Mouse (Mus musculus) forebrain, postnatal 0 days (tissue): ENCODE results near the gene Smim24. TPM values are rescaled to one million over a fixed set of nuclear protein-coding genes. Genes with fewer than 3 reads are reported as not detected.

Experiments used
- ATAC-seq: fragments of 200-750 bp; cut with Nextera tagmentation; 2 replicates; pipeline ENCODE4 v1.8.0; 2017; ENCODE audit warnings: mild to moderate bottlenecking, moderate library complexity
- DNase-seq: peaks from one replicate; pipeline ENCODE4 v3.0.0-alpha.2; 2015
- H3K27ac ChIP-seq: fragments of 300-500 bp; sonication (generic); 2 replicates; pipeline ENCODE4 v1.5.1; 2014; ENCODE audit warnings: low read depth, mild to moderate bottlenecking, antibody characterized with exemption, low read length, moderate library complexity, mixed read lengths
- H3K27me3 ChIP-seq: fragments of 300-500 bp; sonication (generic); 2 replicates; pipeline ENCODE4 v1.6.1; 2014; ENCODE audit warnings: mild to moderate bottlenecking, low read length, mixed read lengths; ENCODE audit not compliant: insufficient read depth
- H3K36me3 ChIP-seq: fragments of 300-500 bp; sonication (generic); 2 replicates; pipeline ENCODE4 v1.6.1; 2014; ENCODE audit warnings: mild to moderate bottlenecking, moderate library complexity; ENCODE audit not compliant: insufficient read depth
- H3K4me1 ChIP-seq: fragments of 300-500 bp; sonication (generic); 2 replicates; pipeline ENCODE4 v1.6.1; 2014; ENCODE audit warnings: antibody characterized with exemption; ENCODE audit not compliant: insufficient read depth
- H3K4me2 ChIP-seq: fragments of 300-500 bp; sonication (generic); 2 replicates; pipeline ENCODE4 v1.6.1; 2014; ENCODE audit warnings: low read depth, mild to moderate bottlenecking, moderate library complexity
- H3K4me3 ChIP-seq: fragments of 300-500 bp; sonication (generic); 2 replicates; pipeline ENCODE4 v1.5.1; 2014; ENCODE audit warnings: low read depth, low read length, mixed read lengths
- H3K9ac ChIP-seq: fragments of 300-500 bp; sonication (generic); 2 replicates; pipeline ENCODE4 v1.6.1; 2014; ENCODE audit warnings: mild to moderate bottlenecking
- H3K9me3 ChIP-seq: fragments of 300-500 bp; sonication (generic); 2 replicates; pipeline ENCODE4 v1.6.1; 2016; ENCODE audit warnings: low read length
- CTCF ChIP-seq: sonication (generic); IDR thresholded peaks from 2 replicates; pipeline ENCODE4 v1.5.1; 2016; ENCODE audit warnings: antibody characterized with exemption, control low read depth, low read depth
- WGBS: fragments of 180-500 bp; shearing (Covaris S2); extraction: QIAGEN DNeasy Blood & Tissue Kit; methylation state at CpG from one replicate; pipeline ENCODE4 v1.1.7; 2014; 5-methylcytosine and 5-hydroxymethylcytosine counted together
- polyA plus RNA-seq: library from polyadenylated mRNA; unstranded; fragments of >200 nt; fragmentation: Nextera tagmentation; extraction: Ambion mirVana; gene quantifications from 2 replicates; pipeline ENCODE4 v1.2.1, GENCODE M21; 2015
- total RNA-seq: library from RNA; depleted of rRNA; stranded (reverse); fragments of >200 nt; gene quantifications from 2 replicates; pipeline ENCODE4 v1.2.3, GENCODE M21; 2014

Gene Smim24
- total and polyA plus RNA-seq, 2 experiments from 2014 or later: 1.3 to 1.7 TPM

- ATAC-seq: no peak
- DNase-seq: no peak
These were observed 21.8 kb downstream of the Smim24 start for GRCm38 (mm10) chr10:81414682-81415081.

DNA sequence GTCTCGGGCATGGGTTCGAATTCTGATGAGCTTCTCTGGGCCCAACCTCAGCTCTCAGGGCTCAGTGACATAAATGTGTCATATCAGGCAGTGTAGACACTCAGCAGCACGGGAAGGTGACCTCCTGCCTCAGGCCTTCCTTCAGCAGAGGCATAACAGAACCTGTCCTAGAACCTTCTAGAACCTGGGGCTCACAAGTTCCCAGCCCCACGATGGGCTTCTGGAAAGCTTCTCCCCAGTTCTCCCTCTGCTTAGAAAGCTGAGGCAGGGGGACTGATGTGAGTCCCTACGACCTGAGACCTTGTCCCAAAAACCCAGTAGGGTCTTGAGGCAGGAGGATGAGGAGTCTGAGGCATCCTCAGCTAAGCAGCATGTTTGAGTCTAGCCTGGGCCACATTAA lies 22.3 kb downstream of the Smim24 start:
- DNase-seq (no peak), ATAC-seq (no peak)
- no peak overlapping the region for H3K4me2 ChIP-seq
- TF ChIP-seq CTCF: no peak
- no peak overlapping the region for H3K9ac ChIP-seq
- 79% methylated on average over 5 of the region's 5 CpGs for WGBS
- no peaks in the 10 kb centered on the region for H3K27me3 ChIP-seq
- H3K36me3 ChIP-seq: peaks cover 8% of the 10 kb centered on the region
- peaks cover 19% of the 10 kb centered on the region; the same call in 1 of the 2 replicates for H3K4me1 ChIP-seq
- no peak overlapping the region for H3K27ac ChIP-seq
- H3K9me3 ChIP-seq: no peaks in the 10 kb centered on the region
- no peak overlapping the region for H3K4me3 ChIP-seq

More at GRCm38 (mm10) chr10:81414682-81415081, 21.8 kb downstream of the Smim24 start:
- Histone ChIP-seq H3K9ac (no peak overlapping the region), H3K36me3 (peaks cover 3% of the 10 kb centered on the region), H3K4me1 (peaks cover 19% of the 10 kb centered on the region; the same call in 1 of the 2 replicates), H3K27ac (peak overlapping the region; percentile 54; the same call in 1 of the 2 replicates), H3K27me3 (no peaks in the 10 kb centered on the region), H3K4me3 (no peak overlapping the region), H3K9me3 (no peaks in the 10 kb centered on the region), H3K4me2 (no peak overlapping the region)
- TF ChIP-seq CTCF: no peak

GRCm38 (mm10) chr10:81415549-81416310 lies 22.9 kb downstream of the Smim24 start:
- no peak overlapping the region for H3K9ac ChIP-seq
- no peak for ATAC-seq
- H3K36me3 ChIP-seq: peaks cover 10% of the 10 kb centered on the region
- DNase-seq: no peak
- no peaks in the 10 kb centered on the region for H3K27me3 ChIP-seq
- H3K27ac ChIP-seq: peak overlapping the region; percentile 75
- TF ChIP-seq CTCF: no peak
- H3K4me3 ChIP-seq: no peak overlapping the region
- peaks cover 19% of the 10 kb centered on the region; the same call in 1 of the 2 replicates for H3K4me1 ChIP-seq
- WGBS: 68% methylated on average over 17 of the region's 17 CpGs
- H3K9me3 ChIP-seq: no peaks in the 10 kb centered on the region
- no peak overlapping the region for H3K4me2 ChIP-seq

- ATAC-seq: peak; percentile 90
- 4% methylated on average over 25 of the region's 26 CpGs for whole genome bisulfite sequencing
- Histone ChIP-seq H3K9me3 (no peaks in the 10 kb centered on the region), H3K4me3 (peak overlapping the region; percentile 29), H3K27ac (peak overlapping the region; percentile 75), H3K4me1 (peaks cover 17% of the 10 kb centered on the region; the same call in 1 of the 2 replicates), H3K9ac (peak overlapping the region; percentile 37), H3K4me2 (peak overlapping the region; percentile 51), H3K27me3 (no peaks in the 10 kb centered on the region), H3K36me3 (peaks cover 10% of the 10 kb centered on the region)
- peak; percentile 89 for DNase-seq
- peak; percentile 80 for TF ChIP-seq CTCF
These were observed 23.9 kb downstream of the Smim24 start for GRCm38 (mm10) chr10:81416581-81417226.

GRCm38 (mm10) chr10:81417227-81418215 lies 24.7 kb downstream of the Smim24 start:
- peak overlapping the region; percentile 75 for H3K27ac ChIP-seq
- no peak for TF ChIP-seq CTCF
- no peaks in the 10 kb centered on the region for H3K27me3 ChIP-seq
- H3K4me2 ChIP-seq: peak overlapping the region; percentile 51
- WGBS: 39% methylated on average over 12 of the region's 12 CpGs
- no peak for ATAC-seq
- peaks cover 10% of the 10 kb centered on the region; the same call in 1 of the 2 replicates for H3K4me1 ChIP-seq
- no peak for DNase-seq
- peak overlapping the region; percentile 37 for H3K9ac ChIP-seq
- no peaks in the 10 kb centered on the region for H3K9me3 ChIP-seq
- peaks cover 8% of the 10 kb centered on the region for H3K36me3 ChIP-seq
- peak overlapping the region; percentile 29 for H3K4me3 ChIP-seq

GRCm38 (mm10) chr10:81418216-81419070 lies 25.6 kb downstream of the Smim24 start:
- peaks cover 8% of the 10 kb centered on the region for H3K36me3 ChIP-seq
- H3K4me3 ChIP-seq: no peak overlapping the region
- WGBS: 48% methylated on average over 11 of the region's 11 CpGs
- no peaks in the 10 kb centered on the region for H3K27me3 ChIP-seq
- no peak for DNase-seq
- TF ChIP-seq CTCF: no peak
- H3K27ac ChIP-seq: no peak overlapping the region; the same call in 1 of the 2 replicates
- no peak overlapping the region for H3K9ac ChIP-seq
- H3K4me2 ChIP-seq: no peak overlapping the region
- no peaks in the 10 kb centered on the region for H3K9me3 ChIP-seq
- ATAC-seq: no peak
- H3K4me1 ChIP-seq: peaks cover 10% of the 10 kb centered on the region; the same call in 1 of the 2 replicates
